Mouse (Mus musculus) intestine, embryonic 16.5 days (tissue): ENCODE results near the gene Prkacb. TPM values are rescaled to one million over a fixed set of nuclear protein-coding genes. Genes with fewer than 3 reads are reported as not detected.
A peak's percentile ranks its signal among the peaks of the same experiment; 100 is the strongest.

ENCODE experiments used
- ATAC-seq: fragments of 200-750 bp; cut with Nextera tagmentation; 2 replicates; pipeline ENCODE4 v1.8.0; 2017; ENCODE audit warnings: moderate TSS enrichment, moderate library complexity
- H3K27ac ChIP-seq: fragments of 300-500 bp; sonication (generic); 2 replicates; pipeline ENCODE4 v1.5.1; 2014; ENCODE audit warnings: mild to moderate bottlenecking, low read length
- H3K27me3 ChIP-seq: fragments of 300-500 bp; sonication (generic); replicated peaks from 2 replicates; pipeline ENCODE4 v1.6.1; 2014; ENCODE audit warnings: low read length, control low read depth, mixed read lengths; ENCODE audit not compliant: control insufficient read depth, insufficient read depth
- H3K36me3 ChIP-seq: fragments of 300-500 bp; sonication (generic); 2 replicates; pipeline ENCODE4 v1.6.1; 2014; ENCODE audit warnings: low read length, control low read depth; ENCODE audit not compliant: control insufficient read depth, insufficient read depth
- H3K4me1 ChIP-seq: fragments of 300-500 bp; sonication (generic); 2 replicates; pipeline ENCODE4 v1.6.1; 2014; ENCODE audit warnings: low read length, control low read depth, mixed read lengths; ENCODE audit not compliant: control insufficient read depth, insufficient read depth
- H3K4me2 ChIP-seq: fragments of 300-500 bp; sonication (generic); 2 replicates; pipeline ENCODE4 v1.6.1; 2014; ENCODE audit warnings: low read depth, low read length, control low read depth
- H3K4me3 ChIP-seq: fragments of 300-500 bp; sonication (generic); 2 replicates; pipeline ENCODE4 v1.5.1; 2014; ENCODE audit warnings: mild to moderate bottlenecking, low read length
- H3K9ac ChIP-seq: fragments of 300-500 bp; sonication (generic); 2 replicates; pipeline ENCODE4 v1.6.1; 2014; ENCODE audit warnings: low read depth, low read length
- H3K9me3 ChIP-seq: fragments of 300-500 bp; sonication (generic); 2 replicates; pipeline ENCODE4 v1.6.1; 2016; ENCODE audit warnings: low read length, control low read depth; ENCODE audit not compliant: control insufficient read depth
- WGBS: fragments of 180-500 bp; shearing (Covaris S2); extraction: QIAGEN DNeasy Blood & Tissue Kit; methylation state at CpG from one replicate; pipeline ENCODE4 v1.1.7; 2014; 5-methylcytosine and 5-hydroxymethylcytosine counted together
- polyA plus RNA-seq: library from polyadenylated mRNA; unstranded; fragments of >200 nt; fragmentation: Nextera tagmentation; extraction: Ambion mirVana; gene quantifications from 2 replicates; pipeline ENCODE4 v1.2.1, GENCODE M21; 2015

Prkacb gene
- polyA plus RNA-seq, 1 experiment from 2014 or later: 34.4 TPM

DNA sequence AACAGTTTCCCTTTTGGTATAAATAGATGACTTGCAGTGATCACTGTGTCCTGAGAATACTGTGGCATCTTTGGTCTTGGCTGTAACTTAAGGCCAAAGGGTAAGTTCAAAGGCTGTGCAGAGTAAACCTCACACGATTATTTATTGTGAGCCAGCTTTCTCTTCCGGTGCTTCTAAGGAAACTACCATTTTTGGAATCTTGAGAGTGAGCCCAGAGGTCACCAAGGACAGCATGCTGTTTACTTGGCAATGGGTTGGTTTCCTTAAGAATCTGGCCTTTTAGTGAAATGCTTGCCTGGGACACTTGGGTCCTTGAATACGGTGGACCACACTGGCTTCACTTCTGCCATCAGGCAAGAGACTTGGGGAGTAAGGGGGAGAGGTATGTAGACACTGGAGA is 30.0 kb upstream of the Prkacb start:
- Histone ChIP-seq H3K4me1 (no peaks in the 10 kb centered on the region), H3K27me3 (no peaks in the 10 kb centered on the region), H3K27ac (no peak overlapping the region), H3K4me2 (no peak overlapping the region), H3K4me3 (no peak overlapping the region), H3K36me3 (no peaks in the 10 kb centered on the region), H3K9me3 (no peaks in the 10 kb centered on the region), H3K9ac (no peak overlapping the region)
- no peak for ATAC-seq
- WGBS: 44% methylated on average over 3 of the region's 3 CpGs

DNA sequence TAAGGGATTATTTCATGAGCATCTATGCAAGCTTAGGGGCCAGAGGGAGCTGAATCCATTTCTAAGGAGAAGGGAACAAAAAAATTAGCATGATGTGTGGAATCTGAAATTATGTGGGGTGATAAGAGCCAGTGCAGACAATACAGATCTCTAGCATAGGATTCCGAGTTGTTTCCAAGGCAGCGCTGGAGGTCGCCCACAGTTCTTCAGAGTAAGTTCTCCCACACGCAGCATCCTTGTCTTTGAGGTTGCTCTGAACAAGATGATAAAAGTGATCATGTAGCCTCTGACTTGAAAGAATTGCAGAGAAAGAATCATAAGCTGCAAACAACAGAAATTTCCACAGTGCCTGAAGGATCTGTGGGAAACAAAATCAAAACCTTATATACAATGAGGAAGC is 7.9 kb upstream of the Prkacb start:
- WGBS: 86% methylated on average over 4 of the region's 4 CpGs

DNA sequence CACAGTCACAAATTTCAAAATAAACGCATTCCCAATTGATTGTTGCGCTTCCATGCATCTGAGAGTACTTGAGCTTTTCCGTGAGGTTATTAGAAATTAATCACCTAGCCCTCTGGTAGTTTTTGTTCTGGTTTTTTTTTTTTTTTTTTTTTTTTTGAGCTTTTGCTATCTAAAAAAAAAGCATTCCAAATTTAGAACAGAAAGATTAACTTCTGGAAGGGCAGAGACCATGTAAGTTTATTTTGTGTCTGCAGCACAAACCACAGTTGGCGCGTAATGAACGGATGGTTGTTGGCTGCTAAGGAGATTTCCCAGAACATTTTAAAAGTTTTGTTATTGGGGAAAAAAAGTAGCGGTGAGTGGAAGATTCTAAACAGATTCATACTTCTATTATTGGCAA is 834 bp upstream of the Prkacb start:
- no peaks in the 10 kb centered on the region for H3K27me3 ChIP-seq
- H3K4me3 ChIP-seq: peak overlapping the region; percentile 98
- no peaks in the 10 kb centered on the region for H3K36me3 ChIP-seq
- no peak for ATAC-seq
- peak overlapping the region; percentile 93 for H3K9ac ChIP-seq
- no peaks in the 10 kb centered on the region for H3K4me1 ChIP-seq
- peak overlapping the region; percentile 82 for H3K4me2 ChIP-seq
- WGBS: 53% methylated on average over 7 of the region's 7 CpGs
- H3K9me3 ChIP-seq: no peaks in the 10 kb centered on the region
- no peak overlapping the region for H3K27ac ChIP-seq

More for the DNA sequence above, 7.9 kb upstream of the Prkacb start:
- Histone ChIP-seq H3K9me3 (no peaks in the 10 kb centered on the region), H3K27me3 (no peaks in the 10 kb centered on the region; the same call in 1 of the 2 replicates), H3K9ac (no peak overlapping the region), H3K36me3 (no peaks in the 10 kb centered on the region), H3K4me3 (no peak overlapping the region), H3K4me2 (no peak overlapping the region), H3K27ac (no peak overlapping the region), H3K4me1 (no peaks in the 10 kb centered on the region)
- no peak for ATAC-seq

DNA sequence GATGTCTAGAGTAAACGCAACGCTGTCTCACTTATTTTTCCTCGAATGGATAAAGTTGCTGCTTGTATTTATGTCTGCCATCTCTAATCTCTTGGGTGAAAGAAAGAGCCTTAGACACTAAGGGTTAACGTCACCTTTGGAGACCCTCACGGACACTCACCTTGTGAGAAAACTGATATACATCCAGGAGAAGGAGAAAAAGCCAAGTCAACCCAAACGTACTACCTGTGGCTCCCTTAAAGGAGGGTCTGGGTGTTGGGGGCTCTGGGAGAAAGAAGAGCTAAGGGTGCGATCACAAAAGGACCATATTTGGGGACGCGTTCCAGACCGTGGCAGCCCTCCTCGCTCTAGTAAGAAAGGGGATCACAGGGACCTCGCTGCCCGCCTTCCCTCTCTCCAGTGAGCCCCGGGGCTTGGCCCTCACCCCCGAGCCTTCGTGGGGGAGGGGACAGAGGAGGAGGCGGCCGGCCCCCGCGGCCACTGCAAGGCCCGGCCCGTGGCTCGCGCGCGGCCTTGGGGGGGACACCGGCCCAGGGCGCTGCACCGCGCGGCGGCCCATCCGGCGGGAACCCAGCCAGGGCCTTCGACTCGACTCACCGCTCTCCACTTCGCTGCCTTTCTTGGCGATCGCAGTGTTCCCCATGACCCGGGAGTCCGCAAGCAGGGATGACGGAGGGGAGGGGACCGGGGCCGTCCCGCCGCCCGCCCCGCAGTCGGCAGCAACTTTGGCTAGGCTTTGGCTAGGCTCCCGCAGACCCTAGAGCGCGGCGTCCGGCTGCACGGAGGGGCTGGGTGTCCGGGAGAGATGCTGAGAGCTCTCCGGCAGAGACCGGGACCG is 530 bp downstream of the Prkacb start:
- peak overlapping the region; percentile 98 for H3K4me3 ChIP-seq
- no peaks in the 10 kb centered on the region for H3K27me3 ChIP-seq
- no peaks in the 10 kb centered on the region for H3K4me1 ChIP-seq
- no peaks in the 10 kb centered on the region for H3K9me3 ChIP-seq
- H3K4me2 ChIP-seq: peak overlapping the region; percentile 82
- ATAC-seq: peak; percentile 81
- H3K27ac ChIP-seq: peak overlapping the region; percentile 70
- H3K9ac ChIP-seq: peak overlapping the region; percentile 93
- H3K36me3 ChIP-seq: no peaks in the 10 kb centered on the region
- under 1% methylated on average over 54 of the region's 60 CpGs for WGBS

DNA sequence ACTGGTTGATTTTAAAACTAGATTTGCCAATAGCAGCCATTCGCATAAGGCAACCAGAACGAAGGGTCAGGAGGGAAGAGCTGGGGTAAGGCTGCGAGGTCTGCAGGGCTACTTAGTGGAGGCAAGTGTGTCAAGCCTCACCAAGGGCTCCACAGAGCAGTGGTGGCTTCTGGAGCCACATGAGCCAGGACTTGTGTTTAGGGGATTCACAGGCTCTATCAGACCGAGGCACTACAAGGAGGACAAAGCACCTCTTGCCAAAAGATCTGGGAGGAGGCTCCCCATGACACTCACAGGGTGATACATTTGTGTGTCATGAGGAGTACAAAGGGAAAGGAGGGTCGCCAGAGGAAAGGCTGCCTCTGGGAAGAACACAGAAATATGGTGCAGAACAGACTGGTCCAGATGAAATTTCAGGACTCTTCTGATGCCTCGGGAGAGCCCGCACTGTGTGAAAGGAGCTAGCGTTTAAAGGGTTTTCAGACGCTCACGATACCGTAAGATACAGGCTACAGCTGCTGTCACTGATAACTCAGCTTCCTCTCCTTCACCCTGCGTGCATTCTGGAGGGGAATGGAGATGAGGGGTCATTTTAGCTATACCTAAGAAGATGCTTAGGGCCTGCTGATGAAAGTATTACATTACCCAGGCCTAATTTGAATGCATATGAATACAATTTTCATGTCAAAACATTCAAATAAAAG is 19.1 kb downstream of the Prkacb start:
- ATAC-seq: no peak
- Histone ChIP-seq H3K27me3 (no peaks in the 10 kb centered on the region), H3K4me1 (no peaks in the 10 kb centered on the region), H3K9me3 (no peaks in the 10 kb centered on the region), H3K36me3 (no peaks in the 10 kb centered on the region), H3K4me2 (no peak overlapping the region), H3K9ac (no peak overlapping the region), H3K4me3 (no peak overlapping the region), H3K27ac (no peak overlapping the region)
- 92% methylated on average over 12 of the region's 12 CpGs for whole genome bisulfite sequencing

DNA sequence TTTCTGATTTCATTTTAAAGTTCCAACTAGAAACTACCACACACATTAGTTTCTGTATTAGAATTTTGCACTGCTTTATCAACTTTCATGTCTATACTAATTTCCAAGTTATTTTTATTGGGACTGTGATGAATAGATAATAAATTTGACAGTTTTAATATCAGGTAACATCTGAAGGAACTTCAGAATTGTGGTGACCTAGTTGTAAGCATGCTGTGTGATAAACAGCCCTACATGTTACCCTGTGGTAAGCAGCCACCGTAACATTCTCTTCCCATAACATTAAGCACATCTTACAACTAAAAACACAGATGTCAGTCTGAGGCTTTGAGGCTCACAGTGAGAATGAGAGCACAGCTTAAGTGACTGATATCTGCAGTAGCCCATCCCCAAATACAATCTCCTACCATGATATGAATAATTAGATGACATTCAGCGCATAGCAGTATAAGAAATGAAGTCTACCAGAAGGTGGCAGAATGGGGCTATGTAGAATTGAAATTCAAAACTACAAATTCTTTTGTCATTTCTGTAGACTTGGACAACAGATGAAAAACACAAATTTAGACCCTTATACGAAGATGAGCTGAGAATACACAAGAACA is 20.5 kb downstream of the Prkacb start:
- Histone ChIP-seq H3K36me3 (no peaks in the 10 kb centered on the region), H3K4me1 (no peaks in the 10 kb centered on the region), H3K9ac (no peak overlapping the region), H3K4me3 (no peak overlapping the region), H3K9me3 (no peaks in the 10 kb centered on the region), H3K27me3 (no peaks in the 10 kb centered on the region), H3K4me2 (no peak overlapping the region), H3K27ac (no peak overlapping the region)
- WGBS: 82% methylated on average over 3 of the region's 3 CpGs
- no peak for ATAC-seq

DNA sequence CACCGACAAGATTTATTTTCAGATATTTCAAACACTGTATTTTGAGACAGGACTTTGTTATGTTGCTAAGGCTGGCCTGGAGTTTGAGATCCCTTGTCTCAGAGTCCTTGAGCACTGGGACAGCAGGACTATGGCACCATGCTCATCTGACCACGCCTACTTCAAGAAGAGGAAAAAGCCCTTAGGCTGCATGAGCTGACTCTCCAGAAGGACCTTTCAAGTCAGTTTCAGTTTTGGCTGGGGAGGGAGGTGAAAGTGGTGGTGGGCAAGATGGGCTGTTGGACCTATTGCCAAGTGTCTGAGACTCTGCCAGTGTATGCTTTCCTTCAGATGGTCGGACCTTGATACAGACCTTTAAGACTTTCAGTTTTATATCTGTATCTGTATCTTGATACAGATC is 28.6 kb downstream of the Prkacb start:
- Histone ChIP-seq H3K36me3 (no peaks in the 10 kb centered on the region), H3K4me3 (no peak overlapping the region), H3K4me1 (0 out of 2 replicates have a peak, but pooled peaks cover 3% of the 10 kb centered on the region), H3K9ac (no peak overlapping the region), H3K4me2 (no peak overlapping the region), H3K9me3 (no peaks in the 10 kb centered on the region), H3K27me3 (no peaks in the 10 kb centered on the region), H3K27ac (no peak overlapping the region)
- WGBS: 70% methylated on average over 3 of the region's 3 CpGs
- no peak; the same call in 1 of the 2 replicates for ATAC-seq

DNA sequence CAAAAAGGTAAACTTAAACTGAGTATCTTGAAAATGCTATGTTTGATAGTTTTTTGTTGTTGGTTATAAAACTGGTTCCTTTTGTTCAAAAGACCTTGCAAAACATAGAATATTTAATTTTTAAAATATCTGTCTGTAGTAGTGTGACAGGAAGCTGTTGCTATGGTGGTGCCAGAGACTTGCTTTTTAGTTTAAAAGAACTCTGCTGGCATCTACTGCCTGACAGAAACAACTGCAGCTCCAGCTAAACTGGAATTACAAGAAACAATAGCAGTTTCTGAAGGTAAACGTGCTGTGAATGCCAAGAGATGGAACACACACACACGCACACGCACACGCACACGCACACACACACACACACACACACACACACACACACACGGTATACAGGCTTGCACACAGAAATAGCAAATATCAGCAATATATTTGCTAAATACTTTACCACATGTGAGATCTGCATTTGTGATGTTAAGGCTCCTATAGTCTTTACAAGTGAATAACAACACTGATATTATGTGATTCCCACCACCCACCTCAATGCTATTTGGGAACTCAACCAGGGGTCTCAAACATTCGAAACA is 29.1 kb downstream of the Prkacb start:
- Histone ChIP-seq H3K27ac (no peak overlapping the region), H3K4me1 (0 out of 2 replicates have a peak, but pooled peaks cover 3% of the 10 kb centered on the region), H3K9me3 (no peaks in the 10 kb centered on the region), H3K27me3 (no peaks in the 10 kb centered on the region), H3K9ac (no peak overlapping the region), H3K36me3 (no peaks in the 10 kb centered on the region), H3K4me2 (no peak overlapping the region), H3K4me3 (no peak overlapping the region)
- 0 out of 2 replicates have a peak, but pooled peaks have one; percentile 25 for ATAC-seq
- WGBS: 71% methylated on average over 7 of the region's 7 CpGs

DNA sequence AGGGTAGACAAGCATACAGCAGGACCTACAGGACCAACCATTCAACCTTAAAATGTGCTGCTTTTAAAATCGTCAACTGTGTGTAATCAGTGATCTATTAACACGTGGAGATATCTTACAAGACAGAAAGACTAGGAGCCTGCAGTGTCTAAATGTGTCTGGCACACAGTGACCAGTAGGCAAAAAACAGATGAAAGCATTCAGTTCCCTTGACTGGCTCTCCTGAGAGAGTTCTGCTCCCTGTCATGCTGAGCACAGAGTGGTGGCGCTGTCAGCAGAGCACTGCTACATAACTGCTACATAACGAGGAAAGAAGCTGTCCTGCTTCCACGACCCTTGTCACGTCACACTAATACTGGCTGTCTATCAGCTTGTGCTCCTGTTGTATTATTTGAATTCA is 30.2 kb downstream of the Prkacb start:
- no peaks in the 10 kb centered on the region for H3K27me3 ChIP-seq
- ATAC-seq: 0 out of 2 replicates have a peak, but pooled peaks have one; percentile 36
- H3K36me3 ChIP-seq: no peaks in the 10 kb centered on the region
- H3K4me2 ChIP-seq: no peak overlapping the region
- no peak overlapping the region for H3K9ac ChIP-seq
- 0 out of 2 replicates have a peak, but pooled peaks cover 3% of the 10 kb centered on the region for H3K4me1 ChIP-seq
- no peak overlapping the region for H3K4me3 ChIP-seq
- 44% methylated on average over 6 of the region's 6 CpGs for WGBS
- no peak overlapping the region for H3K27ac ChIP-seq
- no peaks in the 10 kb centered on the region for H3K9me3 ChIP-seq
